Mouse (Mus musculus) E14TG2a.4 (cell line): ENCODE measurements at regions not wholly inside any gene's neighbourhood (a gene's known extent, or its start where the extent isn't known, plus 50 kb on each side); places are given as distances from the start of the nearest gene placed in this dataset.

Experiments used
- CTCF ChIP-seq: conservative IDR thresholded peaks from 2 replicates; pipeline ENCODE4 v1.5.1; 2014; ENCODE audit warnings: low read length
- NANOG ChIP-seq: IDR thresholded peaks from 2 replicates; pipeline ENCODE4 v1.6.1; 2014; ENCODE audit warnings: borderline replicate concordance, low read length, mixed read lengths
- POU5F1 ChIP-seq: IDR thresholded peaks from 2 replicates; pipeline ENCODE4 v1.6.1; 2014; ENCODE audit warnings: low read length, borderline replicate concordance

GRCm38 (mm10) chr13:4759965-4760364 lies 151.0 kb upstream of the Akr1e1 start:
- TF ChIP-seq CTCF (no peak), NANOG (no peak), POU5F1 (no peak)
